Mouse (Mus musculus) heart, embryonic 14.5 days (tissue): ENCODE data around the gene Hfm1. TPM values are rescaled to one million over a fixed set of nuclear protein-coding genes. Genes with fewer than 3 reads are reported as not detected.

Experiments used
- ATAC-seq: fragments of 200-750 bp; cut with Nextera tagmentation; 2 replicates; pipeline ENCODE4 v1.8.0; 2017; ENCODE audit warnings: low read depth, moderate TSS enrichment; ENCODE audit not compliant: insufficient number of reproducible peaks, insufficient read depth, low FRiP score
- H3K27ac ChIP-seq, 2 experiments: fragments of 200-500 bp in 1 of 2; fragments of 300-500 bp in 1 of 2; sonication (generic) in 1 of 2; replicated peaks in 1 of 2; 2 replicates each; pipeline ENCODE4 v1.5.1; 2012 to 2014; ENCODE audit warnings: low read depth in 2 of 2, low read length in 2 of 2, control low read depth in 1 of 2, mild to moderate bottlenecking in 1 of 2, mixed read lengths in 1 of 2; ENCODE audit not compliant: control insufficient read depth in 1 of 2, insufficient read depth in 1 of 2
- H3K27me3 ChIP-seq: fragments of 300-500 bp; sonication (generic); 2 replicates; pipeline ENCODE4 v1.6.1; 2014; ENCODE audit warnings: mild to moderate bottlenecking, low read length, control low read depth; ENCODE audit not compliant: control insufficient read depth, insufficient read depth
- H3K36me3 ChIP-seq: fragments of 300-500 bp; sonication (generic); 2 replicates; pipeline ENCODE4 v1.6.1; 2014; ENCODE audit warnings: mild to moderate bottlenecking, control low read depth, low read length, mixed read lengths; ENCODE audit not compliant: control insufficient read depth, insufficient read depth
- H3K4me1 ChIP-seq, 2 experiments: fragments of 200-500 bp in 1 of 2; fragments of 300-500 bp in 1 of 2; sonication (generic) in 1 of 2; 2 replicates each; pipeline ENCODE4 v1.6.1; 2012 to 2014; ENCODE audit warnings: low read length in 2 of 2, control low read depth in 1 of 2, mixed read lengths in 1 of 2; ENCODE audit not compliant: control insufficient read depth in 2 of 2, insufficient read depth in 2 of 2
- H3K4me2 ChIP-seq: fragments of 300-500 bp; sonication (generic); 2 replicates; pipeline ENCODE4 v1.6.1; 2014; ENCODE audit warnings: mild to moderate bottlenecking, low read length
- H3K4me3 ChIP-seq, 2 experiments: fragments of 200-500 bp in 1 of 2; fragments of 300-500 bp in 1 of 2; sonication (generic) in 1 of 2; 2 replicates each; pipeline ENCODE4 v1.5.1; 2012 to 2014; ENCODE audit warnings: low read length in 2 of 2, mild to moderate bottlenecking in 2 of 2, control low read depth in 1 of 2, low read depth in 1 of 2, moderate library complexity in 1 of 2; ENCODE audit not compliant: control insufficient read depth in 1 of 2, insufficient read depth in 1 of 2
- H3K9ac ChIP-seq: fragments of 300-500 bp; sonication (generic); 2 replicates; pipeline ENCODE4 v1.6.1; 2014; ENCODE audit warnings: mild to moderate bottlenecking, low read length
- H3K9me3 ChIP-seq: fragments of 300-500 bp; sonication (generic); 2 replicates; pipeline ENCODE4 v1.6.1; 2016; ENCODE audit warnings: low read length, control low read depth; ENCODE audit not compliant: control insufficient read depth
- WGBS: fragments of 180-500 bp; shearing (Covaris S2); extraction: QIAGEN DNeasy Blood & Tissue Kit; methylation state at CpG from one replicate; pipeline ENCODE4 v1.1.7; 2014; 5-methylcytosine and 5-hydroxymethylcytosine counted together
- polyA plus RNA-seq: library from polyadenylated mRNA; unstranded; fragments of >200 nt; fragmentation: Nextera tagmentation; extraction: Ambion mirVana; gene quantifications from 2 replicates; pipeline ENCODE4 v1.2.1, GENCODE M21; 2014

The Hfm1 gene
- polyA plus RNA-seq, 1 experiment from 2014 or later, result 0.42 TPM

- no peaks in the 10 kb centered on the region for H3K27me3 ChIP-seq
- H3K4me2 ChIP-seq, result peak overlapping the region; percentile 52
- H3K36me3 ChIP-seq, result no peaks in the 10 kb centered on the region
- WGBS, result 13% methylated on average over 7 of the region's 7 CpGs
- 0 out of 2 replicates have a peak, but pooled peaks have one; percentile 31 for ATAC-seq
- no peak overlapping the region for H3K27ac ChIP-seq
- 0 out of 4 replicates have a peak, but pooled peaks cover 0 to 5% of the 10 kb centered on the region in 2 experiments for H3K4me1 ChIP-seq
- H3K9me3 ChIP-seq, result no peaks in the 10 kb centered on the region
- 0 out of 4 replicates have a peak overlapping the region, but pooled peaks of 1 of the 2 experiments have one; percentile 5 for H3K4me3 ChIP-seq
- H3K9ac ChIP-seq, result no peak overlapping the region
Measured at GRCm38 (mm10) chr5:106833025-106833424, 93.1 kb downstream of the Hfm1 start.

GRCm38 (mm10) chr5:106831401-106831800, 94.7 kb downstream of the Hfm1 start:
- no peak overlapping the region for H3K4me3 ChIP-seq
- WGBS, result 75% methylated on average over 6 of the region's 6 CpGs
- no peaks in the 10 kb centered on the region for H3K36me3 ChIP-seq
- H3K27me3 ChIP-seq, result no peaks in the 10 kb centered on the region
- H3K9me3 ChIP-seq, result no peaks in the 10 kb centered on the region
- ATAC-seq, result no peak
- H3K9ac ChIP-seq, result no peak overlapping the region
- H3K27ac ChIP-seq, result no peak overlapping the region
- H3K4me2 ChIP-seq, result no peak overlapping the region
- peaks cover 2 to 5% of the 10 kb centered on the region in 2 experiments; a peak in 1 of 4 replicates for H3K4me1 ChIP-seq

- H3K9me3 ChIP-seq, result no peaks in the 10 kb centered on the region
- no peak overlapping the region for H3K9ac ChIP-seq
- no peak overlapping the region for H3K4me2 ChIP-seq
- no peak for ATAC-seq
- H3K4me3 ChIP-seq, result no peak overlapping the region
- H3K4me1 ChIP-seq, result peaks cover 2 to 5% of the 10 kb centered on the region in 2 experiments; a peak in 1 of 4 replicates
- WGBS, result 78% methylated on average over 4 of the region's 4 CpGs
- H3K27me3 ChIP-seq, result no peaks in the 10 kb centered on the region
- no peaks in the 10 kb centered on the region for H3K36me3 ChIP-seq
- no peak overlapping the region for H3K27ac ChIP-seq
Measured at GRCm38 (mm10) chr5:106830775-106831174, 95.3 kb downstream of the Hfm1 start.

GRCm38 (mm10) chr5:106826740-106827139, 99.4 kb downstream of the Hfm1 start:
- H3K9ac ChIP-seq, result no peak overlapping the region
- H3K27ac ChIP-seq, result no peak overlapping the region
- H3K4me2 ChIP-seq, result no peak overlapping the region
- H3K4me1 ChIP-seq, result peaks cover 0 to 2% of the 10 kb centered on the region in 2 experiments; a peak in 1 of 4 replicates
- H3K36me3 ChIP-seq, result no peaks in the 10 kb centered on the region
- no peak overlapping the region for H3K4me3 ChIP-seq
- H3K9me3 ChIP-seq, result no peaks in the 10 kb centered on the region
- no peaks in the 10 kb centered on the region for H3K27me3 ChIP-seq
- no peak for ATAC-seq

- H3K36me3 ChIP-seq, result no peaks in the 10 kb centered on the region
- H3K4me2 ChIP-seq, result 0 out of 2 replicates have a peak overlapping the region, but pooled peaks have one; percentile 74
- H3K9ac ChIP-seq, result no peak overlapping the region
- 62% methylated on average over 8 of the region's 8 CpGs for WGBS
- no peaks in the 10 kb centered on the region for H3K27me3 ChIP-seq
- H3K9me3 ChIP-seq, result no peaks in the 10 kb centered on the region
- peaks cover 0 to 2% of the 10 kb centered on the region in 2 experiments; a peak in 1 of 4 replicates for H3K4me1 ChIP-seq
- H3K4me3 ChIP-seq, result no peak overlapping the region
- H3K27ac ChIP-seq, result no peak overlapping the region
- ATAC-seq, result no peak
Measured at GRCm38 (mm10) chr5:106826044-106826443, 100.1 kb downstream of the Hfm1 start.

GRCm38 (mm10) chr5:106825301-106825853, 100.7 kb downstream of the Hfm1 start:
- peak overlapping the region; percentile 60 for H3K9ac ChIP-seq
- 10% methylated on average over 19 of the region's 19 CpGs for WGBS

GRCm38 (mm10) chr5:106824716-106825115, 101.4 kb downstream of the Hfm1 start:
- Histone ChIP-seq H3K36me3 (no peaks in the 10 kb centered on the region), H3K4me3 (peak overlapping the region in 1 of 2 experiments; percentile 38; a peak in 2 of 4 replicates), H3K27me3 (no peaks in the 10 kb centered on the region), H3K27ac (no peak overlapping the region), H3K9me3 (no peaks in the 10 kb centered on the region), H3K9ac (no peak overlapping the region), H3K4me1 (peaks cover 0 to 2% of the 10 kb centered on the region in 2 experiments; a peak in 1 of 4 replicates), H3K4me2 (peak overlapping the region; percentile 74)
- 87% methylated on average over 5 of the region's 5 CpGs for WGBS
- no peak for ATAC-seq

More at GRCm38 (mm10) chr5:106825301-106825853, 100.7 kb downstream of the Hfm1 start:
- Histone ChIP-seq H3K4me2 (peak overlapping the region; percentile 74), H3K4me1 (peaks cover 0 to 2% of the 10 kb centered on the region in 2 experiments; a peak in 1 of 4 replicates), H3K36me3 (no peaks in the 10 kb centered on the region), H3K27ac (no peak overlapping the region), H3K27me3 (no peaks in the 10 kb centered on the region), H3K9me3 (no peaks in the 10 kb centered on the region), H3K4me3 (peak overlapping the region; percentile 38 to 41)
- ATAC-seq, result no peak
